Mouse (Mus musculus): ENCODE data around the gene Zcchc24. TPM values are rescaled to one million over a fixed set of nuclear protein-coding genes. Genes with fewer than 3 reads are reported as not detected.

The Zcchc24 gene
- total and polyA plus RNA-seq, 2 experiments from 2014 or later: 13.9 to 34.3 TPM

DNA sequence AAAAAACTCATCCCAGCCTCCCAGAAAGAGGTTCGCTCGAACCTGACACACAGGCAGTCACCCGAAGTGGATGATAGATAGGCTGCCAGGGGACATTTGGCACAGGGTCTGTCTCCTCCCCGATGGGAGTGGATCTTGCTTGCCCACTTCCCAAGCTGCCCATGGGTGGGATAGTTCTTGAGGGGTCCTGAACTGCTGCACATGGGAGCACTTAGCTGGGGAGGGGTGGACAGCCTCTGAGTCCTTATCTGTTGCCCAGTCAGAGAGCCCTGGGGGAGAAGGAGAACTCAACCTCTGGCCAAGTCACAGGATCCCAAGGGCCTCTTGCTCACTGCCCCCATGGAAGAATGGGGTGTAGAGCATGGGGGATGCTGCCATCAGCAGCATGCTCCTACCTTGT, 13.3 kb downstream of the Zcchc24 start:
- TF ChIP-seq CTCF (IDR thresholded peaks at IDR 0.05): no peak
- no peak overlapping the region for H3K4me2 ChIP-seq (ENCODE audit: low read depth, low read length, poor library complexity, severe bottlenecking)
- H3K9ac ChIP-seq (replicated peaks; ENCODE audit: low read length, poor library complexity, severe bottlenecking): no peak overlapping the region
- no peak overlapping the region for H3K27ac ChIP-seq (ENCODE audit: low read depth, low read length)
- ATAC-seq (ENCODE audit: low FRiP score) (no peak), DNase-seq (ENCODE audit: low spot score) (no peak)
- 57% methylated on average over 4 of the region's 4 CpGs for WGBS
- H3K4me3 ChIP-seq (ENCODE audit: low read depth, low read length): no peak overlapping the region
- no peaks in the 10 kb centered on the region for H3K36me3 ChIP-seq (ENCODE audit: insufficient read depth, low read length)
- H3K9me3 ChIP-seq (ENCODE audit: low read length): no peaks in the 10 kb centered on the region
- no peaks in the 10 kb centered on the region for H3K27me3 ChIP-seq (ENCODE audit: insufficient read depth, low read length)
- H3K4me1 ChIP-seq (ENCODE audit: insufficient read depth, low read length): peaks cover 10% of the 10 kb centered on the region

DNA sequence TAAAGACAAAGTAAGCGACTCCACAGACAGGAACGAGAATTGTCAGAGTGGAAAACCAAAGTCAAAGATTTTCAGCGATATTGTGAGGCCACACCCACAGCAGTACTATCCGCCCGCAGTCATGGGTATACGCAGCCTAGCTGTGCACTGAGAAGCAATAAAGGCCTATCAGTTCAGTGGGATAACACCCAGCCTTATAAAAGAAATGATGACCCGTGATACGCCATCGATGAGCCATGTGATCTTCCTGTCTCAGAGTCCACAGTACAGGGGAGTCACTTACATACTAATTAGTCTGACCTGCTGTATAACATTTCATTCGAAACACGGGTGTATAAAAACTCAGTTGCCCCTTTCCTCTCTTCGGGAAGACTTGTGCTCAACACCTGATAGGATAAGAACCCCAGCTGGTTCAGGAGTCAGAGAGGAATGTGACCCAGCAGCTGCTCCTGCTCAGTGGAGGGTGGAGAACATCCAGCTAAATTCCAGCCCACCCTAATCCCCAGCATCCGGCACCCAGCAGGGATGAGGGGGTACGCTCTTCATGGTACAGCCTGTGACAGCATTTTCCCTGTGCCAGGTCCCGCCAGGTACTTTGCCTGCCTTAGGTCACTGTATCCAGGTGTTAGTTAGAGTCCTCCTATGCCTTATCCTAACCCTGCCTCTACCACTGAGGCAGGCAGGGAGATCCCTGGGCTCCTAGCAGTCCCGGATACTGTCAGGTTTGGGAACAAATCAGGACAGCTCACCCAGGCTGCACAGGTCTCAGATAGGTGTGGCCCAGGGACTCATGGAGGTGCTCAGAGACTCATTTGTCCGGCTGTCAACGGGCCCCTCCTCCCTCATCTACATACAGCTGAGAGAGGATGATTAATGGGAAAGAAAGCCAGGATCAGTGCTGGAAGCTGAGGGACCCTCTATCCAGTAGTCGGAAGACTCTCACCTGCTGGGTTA, 14.0 kb downstream of the Zcchc24 start:
- Histone ChIP-seq H3K27ac (ENCODE audit: low read depth, low read length) (no peak overlapping the region), H3K4me3 (ENCODE audit: low read depth, low read length) (no peak overlapping the region), H3K27me3 (ENCODE audit: insufficient read depth, low read length) (no peaks in the 10 kb centered on the region), H3K4me1 (ENCODE audit: insufficient read depth, low read length) (peaks cover 10% of the 10 kb centered on the region), H3K4me2 (ENCODE audit: low read depth, low read length, poor library complexity, severe bottlenecking) (no peak overlapping the region), H3K9ac (replicated peaks; ENCODE audit: low read length, poor library complexity, severe bottlenecking) (no peak overlapping the region), H3K9me3 (ENCODE audit: low read length) (no peaks in the 10 kb centered on the region), H3K36me3 (ENCODE audit: insufficient read depth, low read length) (no peaks in the 10 kb centered on the region)
- DNase-seq (ENCODE audit: low spot score) (no peak), ATAC-seq (ENCODE audit: low FRiP score) (no peak)
- no peak for TF ChIP-seq CTCF (IDR thresholded peaks at IDR 0.05)
- 42% methylated on average over 19 of the region's 19 CpGs for WGBS

DNA sequence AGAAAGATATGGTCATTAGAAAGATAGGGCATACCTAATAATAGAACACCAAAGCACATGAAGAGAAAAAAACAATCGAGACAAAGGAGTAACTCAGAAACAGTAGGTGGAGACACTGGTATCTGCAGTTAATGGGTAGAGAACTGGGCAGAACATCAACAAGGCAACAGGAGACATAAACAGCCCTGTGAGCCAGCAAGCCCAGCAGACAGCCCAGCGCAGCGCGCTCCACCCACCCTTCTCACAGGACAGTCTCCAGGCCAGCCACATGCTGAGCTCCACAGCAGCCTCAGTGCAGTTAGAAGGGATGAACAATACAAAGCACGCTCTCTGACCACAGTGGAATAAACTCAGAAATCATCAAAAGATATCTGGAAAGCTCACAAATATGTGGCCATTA, 15.8 kb downstream of the Zcchc24 start:
- no peak for TF ChIP-seq CTCF (IDR thresholded peaks at IDR 0.05)
- DNase-seq (ENCODE audit: low spot score) (peak; percentile 46), ATAC-seq (ENCODE audit: low FRiP score) (no peak)
- H3K4me2 ChIP-seq (ENCODE audit: low read depth, low read length, poor library complexity, severe bottlenecking): no peak overlapping the region
- H3K4me3 ChIP-seq (ENCODE audit: low read depth, low read length): no peak overlapping the region
- WGBS: 39% methylated on average over 5 of the region's 5 CpGs
- no peaks in the 10 kb centered on the region for H3K9me3 ChIP-seq (ENCODE audit: low read length)
- H3K27me3 ChIP-seq (ENCODE audit: insufficient read depth, low read length): no peaks in the 10 kb centered on the region
- no peak overlapping the region for H3K9ac ChIP-seq (replicated peaks; ENCODE audit: low read length, poor library complexity, severe bottlenecking)
- H3K27ac ChIP-seq (ENCODE audit: low read depth, low read length): no peak overlapping the region
- no peaks in the 10 kb centered on the region for H3K36me3 ChIP-seq (ENCODE audit: insufficient read depth, low read length)
- H3K4me1 ChIP-seq (ENCODE audit: insufficient read depth, low read length): peaks cover 10% of the 10 kb centered on the region

DNA sequence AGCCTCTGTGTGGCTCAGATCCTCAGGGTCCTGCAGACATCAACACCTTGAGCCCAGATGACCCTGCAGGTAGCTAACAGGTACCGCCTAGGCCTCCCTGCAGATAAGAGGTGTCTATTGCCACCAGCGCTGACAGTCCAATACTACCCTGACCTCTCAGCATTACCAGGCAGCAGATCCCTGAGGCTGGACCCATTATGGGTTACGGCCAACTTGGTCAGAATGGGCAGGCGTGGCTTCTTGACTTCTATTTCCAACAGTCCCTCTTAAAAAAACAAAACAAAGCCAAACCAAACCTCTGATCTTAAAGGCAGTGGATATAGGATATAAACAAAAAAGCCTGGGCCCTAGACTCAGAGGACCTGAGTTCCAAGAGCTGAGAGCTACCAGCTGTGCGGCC, 17.8 kb downstream of the Zcchc24 start:
- H3K9me3 ChIP-seq (ENCODE audit: low read length): no peaks in the 10 kb centered on the region
- no peak for ATAC-seq (ENCODE audit: low FRiP score)
- 89% methylated on average over 5 of the region's 5 CpGs for WGBS

DNA sequence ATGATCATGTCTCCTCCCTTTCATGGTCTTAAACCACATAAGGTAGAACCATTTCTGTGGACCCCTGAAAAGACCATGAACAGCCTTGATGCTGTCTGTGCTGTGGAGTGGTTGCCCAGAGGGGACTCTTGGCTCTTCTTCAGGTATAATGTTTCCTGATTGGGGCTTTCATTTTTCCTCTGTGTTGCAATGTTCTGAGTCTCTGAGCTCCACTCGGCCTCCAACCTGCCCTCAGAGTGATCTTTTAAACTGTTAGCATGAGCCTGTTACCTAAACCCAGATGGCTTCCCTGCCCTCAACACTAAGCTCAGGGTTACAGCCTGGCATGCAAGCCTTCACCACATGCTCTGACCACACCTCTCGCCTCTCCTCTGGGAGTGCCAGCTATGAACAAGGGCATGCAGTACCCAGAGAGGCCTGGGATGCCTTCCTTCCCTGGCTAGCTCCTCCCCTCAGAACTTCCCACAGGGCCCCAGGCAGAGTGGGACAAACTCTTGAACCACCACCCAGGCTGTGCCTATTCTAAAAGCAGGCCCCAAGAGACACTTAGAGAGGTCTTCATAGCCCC, 18.3 kb downstream of the Zcchc24 start:
- DNase-seq (ENCODE audit: low spot score) (no peak), ATAC-seq (ENCODE audit: low FRiP score) (no peak)
- H3K27me3 ChIP-seq (ENCODE audit: insufficient read depth, low read length): no peaks in the 10 kb centered on the region
- H3K9me3 ChIP-seq (ENCODE audit: low read length): no peaks in the 10 kb centered on the region
- no peak overlapping the region for H3K4me2 ChIP-seq (ENCODE audit: low read depth, low read length, poor library complexity, severe bottlenecking)
- no peak overlapping the region for H3K9ac ChIP-seq (replicated peaks; ENCODE audit: low read length, poor library complexity, severe bottlenecking)
- no peaks in the 10 kb centered on the region for H3K36me3 ChIP-seq (ENCODE audit: insufficient read depth, low read length)
- TF ChIP-seq CTCF (IDR thresholded peaks at IDR 0.05): no peak
- WGBS: 88% methylated on average over 2 of the region's 2 CpGs
- H3K4me3 ChIP-seq (ENCODE audit: low read depth, low read length): no peak overlapping the region
- H3K27ac ChIP-seq (ENCODE audit: low read depth, low read length): no peak overlapping the region
- peaks cover under 1% of the 10 kb centered on the region for H3K4me1 ChIP-seq (ENCODE audit: insufficient read depth, low read length)

More for the DNA sequence above, 17.8 kb downstream of the Zcchc24 start:
- TF ChIP-seq CTCF (IDR thresholded peaks at IDR 0.05): no peak
- no peak overlapping the region for H3K4me3 ChIP-seq (ENCODE audit: low read depth, low read length)
- H3K36me3 ChIP-seq (ENCODE audit: insufficient read depth, low read length): no peaks in the 10 kb centered on the region
- H3K4me2 ChIP-seq (ENCODE audit: low read depth, low read length, poor library complexity, severe bottlenecking): no peak overlapping the region
- no peak for DNase-seq (ENCODE audit: low spot score)
- H3K27ac ChIP-seq (ENCODE audit: low read depth, low read length): no peak overlapping the region
- H3K27me3 ChIP-seq (ENCODE audit: insufficient read depth, low read length): no peaks in the 10 kb centered on the region
- H3K4me1 ChIP-seq (ENCODE audit: insufficient read depth, low read length): peaks cover 4% of the 10 kb centered on the region
- H3K9ac ChIP-seq (replicated peaks; ENCODE audit: low read length, poor library complexity, severe bottlenecking): no peak overlapping the region

Measured in midbrain, postnatal 0 days (tissue).